Comparison of ENCODE assay signal across 11 mouse cellular contexts in genomic region chr17:74732872-74733271, GRCm38 (mm10). TPM values are rescaled to one million over a fixed set of nuclear protein-coding genes. Genes with fewer than 3 reads are reported as not detected.
A peak's percentile ranks its signal among the peaks of the same experiment; 100 is the strongest.
DNase-seq lines count a peak whose midpoint lies in the region; ATAC-seq and TF ChIP-seq lines count a peak whose summit lies in the region.
"Had no signal": no experiment of that assay in that cellular context is flagged by ENCODE, and none has a peak within 500 bp of the region (broad histone marks: within the 10 kb centered on the region; RNA-seq: fewer than 3 reads in every experiment).

No protein-coding gene starts in this region.

- H3K36me3 ChIP-seq in lung, embryonic 14.5 days (ENCODE audit: insufficient read depth) = 0 out of 2 replicates have a peak, but pooled peaks cover 12% of the 10 kb centered on the region

- no peak overlapping the region for H3K27ac ChIP-seq in lung, embryonic 14.5 days (ENCODE audit: low read depth)
- H3K27ac ChIP-seq: hindbrain, embryonic 12.5 days; limb, embryonic 13.5 days had no signal

- H3K4me1 ChIP-seq in lung, embryonic 14.5 days (ENCODE audit: insufficient read depth) = no peaks in the 10 kb centered on the region
- H3K4me1 ChIP-seq: hindbrain, embryonic 12.5 days; limb, embryonic 13.5 days had no signal

- ATAC-seq in lung, embryonic 14.5 days (ENCODE audit: insufficient read depth) = no peak

- no peaks in the 10 kb centered on the region for H3K9me3 ChIP-seq in lung, embryonic 14.5 days (ENCODE audit: low read depth, low read length)
- H3K9me3 ChIP-seq: hindbrain, embryonic 12.5 days; limb, embryonic 13.5 days had no signal

- no peak for TF ChIP-seq POLR2A in brain, embryonic 14.5 days (IDR thresholded peaks at IDR 0.05; ENCODE audit: borderline replicate concordance, extremely low read depth, insufficient read depth, insufficient read length, poor library complexity, severe bottlenecking)

- TF ChIP-seq CTCF in lung, embryonic 14.5 days (IDR thresholded peaks at IDR 0.05; ENCODE audit: low read depth) = peak; percentile 47
- TF ChIP-seq CTCF in brain, embryonic 14.5 days (IDR thresholded peaks at IDR 0.05; ENCODE audit: borderline replicate concordance, extremely low read depth, insufficient read depth, insufficient read length) = no peak; the same call in 1 of the 2 replicates

- H3K4me2 ChIP-seq in lung, embryonic 14.5 days = no peak overlapping the region
- H3K4me2 ChIP-seq: hindbrain, embryonic 12.5 days; limb, embryonic 13.5 days had no signal

- H3K27me3 ChIP-seq in lung, embryonic 14.5 days (ENCODE audit: insufficient read depth, low read length) = no peaks in the 10 kb centered on the region
- H3K27me3 ChIP-seq: hindbrain, embryonic 12.5 days; limb, embryonic 13.5 days had no signal

- DNase-seq in cerebellum, postnatal 14 days = peak; percentile 8
- DNase-seq in cerebellum, adult 18-20 months = no peak
- DNase-seq in lung, embryonic 14.5 days = peak; percentile 38
- DNase-seq in lung, postnatal 14 days = no peak
- peak; percentile 54 for DNase-seq in brain, embryonic 14.5 days (ENCODE audit: low read depth)
- DNase-seq in naive thymus-derived CD4-positive, alpha-beta T cell, adult 2 months (ENCODE audit: low read depth) = peak; percentile 50
- no peak for DNase-seq in spleen, adult 12 weeks (ENCODE audit: low spot score)
- no peak for DNase-seq in adrenal gland, adult 8-10 months
- DNase-seq: adrenal gland, postnatal 25 days had no signal

- H3K4me3 ChIP-seq in lung, embryonic 14.5 days (ENCODE audit: low read depth, low read length) = no peak overlapping the region
- H3K4me3 ChIP-seq: hindbrain, embryonic 12.5 days; limb, embryonic 13.5 days had no signal

- H3K9ac ChIP-seq in lung, embryonic 14.5 days = no peak overlapping the region
- H3K9ac ChIP-seq: hindbrain, embryonic 12.5 days; limb, embryonic 13.5 days had no signal

RNA-seq across cellular contexts. Expression of gene Ttc27, which starts 15.3 kb away (rescaled TPM):
- polyA plus RNA-seq in lung, embryonic 14.5 days (2014; fragmentation: Nextera tagmentation; extraction: Ambion mirVana) = 25.6 and 26.2 TPM in 2 replicates
- polyA plus RNA-seq in brain, embryonic 14.5 days (2012; rRNA removed) = 11.3 and 13.6 TPM in 2 replicates
- total RNA-seq in adrenal gland, adult 8-10 months (2022) = 10 to 100 TPM; 26.8 to 30.4 (median 28.4) TPM

Comparison
In these comparisons a context has a peak if more than half of its experiments do, and no peak if none do; other contexts are left out.
1. DNase-seq: peak in cerebellum, postnatal 14 days (2 of 2), lung, embryonic 14.5 days (single experiment), brain, embryonic 14.5 days (single experiment) and naive thymus-derived CD4-positive, alpha-beta T cell, adult 2 months (single experiment); none in cerebellum, adult 18-20 months (0 of 2), lung, postnatal 14 days (single experiment), spleen, adult 12 weeks (single experiment) and adrenal gland, adult 8-10 months (single experiment).